Mouse (Mus musculus) ES-Bruce4 (cell line): ENCODE data around the gene Wiz.

Source experiments
- CTCF ChIP-seq: IDR thresholded peaks from one replicate; pipeline ENCODE4 v1.8.1; 2011; ENCODE audit warnings: low read depth, low read length
- EP300 ChIP-seq: IDR thresholded peaks from 2 replicates; pipeline ENCODE4 v1.6.1; 2011; ENCODE audit warnings: low read depth, low read length; ENCODE audit not compliant: insufficient read depth
- POLR2A ChIP-seq: IDR thresholded peaks from one replicate; pipeline ENCODE4 v1.8.1; 2011; ENCODE audit warnings: low read length; ENCODE audit not compliant: insufficient read depth

DNA sequence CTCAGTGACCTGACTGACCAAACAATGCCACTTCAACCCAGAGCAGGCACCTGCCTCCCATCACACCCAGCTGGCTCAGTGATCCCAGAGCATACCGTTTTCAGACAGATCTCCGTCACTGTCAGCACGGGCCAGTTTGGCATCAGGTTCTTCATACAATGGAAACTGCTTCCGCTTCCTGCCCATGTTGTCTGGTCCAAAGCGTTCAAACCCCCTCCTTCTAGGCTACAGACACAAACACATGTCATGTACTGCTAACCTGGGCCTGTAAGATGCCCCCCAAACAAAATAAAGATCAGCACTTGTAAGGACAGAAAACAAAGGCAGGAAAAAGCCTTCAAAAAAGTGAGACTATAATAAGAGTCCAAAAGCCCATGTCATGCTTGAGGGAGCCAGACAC lies 73.7 kb downstream of the Wiz start:
- no peak for TF ChIP-seq EP300
- TF ChIP-seq POLR2A = no peak
- no peak for TF ChIP-seq CTCF
